Comparison of ENCODE assay signal across 10 mouse cellular contexts in genomic region chr9:80166425-80166824, GRCm38 (mm10). TPM values are rescaled to one million over a fixed set of nuclear protein-coding genes. Genes with fewer than 3 reads are reported as not detected.
DNase-seq lines count a peak whose midpoint lies in the region; ATAC-seq and TF ChIP-seq lines count a peak whose summit lies in the region.
"Had no signal": no experiment of that assay in that cellular context is flagged by ENCODE, and none has a peak within 500 bp of the region (broad histone marks: within the 10 kb centered on the region; RNA-seq: fewer than 3 reads in every experiment).

No protein-coding gene starts in this region.

- H3K27ac ChIP-seq in heart, embryonic 14.5 days (replicated peaks in 1 of 2; ENCODE audit: control insufficient read depth in 1 of 2, insufficient read depth in 1 of 2, low read depth in 2 of 2, low read length in 2 of 2), result no peak overlapping the region
- peak overlapping the region; percentile 60 for H3K27ac ChIP-seq in intestine, embryonic 16.5 days (ENCODE audit: low read length)
- no peak overlapping the region for H3K27ac ChIP-seq in neural tube, embryonic 15.5 days (replicated peaks)
- H3K27ac ChIP-seq: macrophage had no signal

- peak overlapping the region; percentile 89 for H3K9ac ChIP-seq in heart, embryonic 14.5 days (ENCODE audit: low read length)
- H3K9ac ChIP-seq in intestine, embryonic 16.5 days (ENCODE audit: low read depth, low read length), result peak overlapping the region; percentile 46; the same call in 1 of the 2 replicates
- H3K9ac ChIP-seq in neural tube, embryonic 15.5 days (replicated peaks), result no peak overlapping the region

- peak overlapping the region; percentile 70 for H3K4me2 ChIP-seq in heart, embryonic 14.5 days (ENCODE audit: low read length)
- H3K4me2 ChIP-seq in intestine, embryonic 16.5 days (ENCODE audit: low read depth, low read length), result peak overlapping the region; percentile 70
- H3K4me2 ChIP-seq in neural tube, embryonic 15.5 days, result peak overlapping the region; percentile 90

- no peaks in the 10 kb centered on the region for H3K4me1 ChIP-seq in lung, adult 2 months (ENCODE audit: control insufficient read depth, insufficient read depth, low read length)
- H3K4me1 ChIP-seq in heart, embryonic 14.5 days (ENCODE audit: control insufficient read depth in 2 of 2, insufficient read depth in 2 of 2, low read length in 2 of 2), result peaks cover 0 to 9% of the 10 kb centered on the region in 2 experiments; a peak in 2 of 4 replicates
- peaks cover 2% of the 10 kb centered on the region; the same call in 1 of the 2 replicates for H3K4me1 ChIP-seq in intestine, embryonic 16.5 days (ENCODE audit: control insufficient read depth, insufficient read depth, low read length)
- peaks cover 5% of the 10 kb centered on the region for H3K4me1 ChIP-seq in neural tube, embryonic 15.5 days

- intact Hi-C loops in left cerebral cortex, postnatal 4 days (cut with DNase I), result no loop called here

- H3K4me3 ChIP-seq in lung, adult 2 months (replicated peaks; ENCODE audit: extremely low read depth, low read depth, low read length), result peak overlapping the region; percentile 54
- H3K4me3 ChIP-seq in heart, embryonic 14.5 days (ENCODE audit: control insufficient read depth in 1 of 2, insufficient read depth in 1 of 2, low read depth in 1 of 2, low read length in 2 of 2), result peak overlapping the region in 1 of 2 experiments; percentile 77; a peak in 2 of 4 replicates
- H3K4me3 ChIP-seq in intestine, embryonic 16.5 days (ENCODE audit: low read length), result peak overlapping the region; percentile 92
- peak overlapping the region; percentile 14; the same call in 1 of the 2 replicates for H3K4me3 ChIP-seq in neural tube, embryonic 15.5 days (replicated peaks)

- no peaks in the 10 kb centered on the region for H3K9me3 ChIP-seq in heart, embryonic 14.5 days (ENCODE audit: control insufficient read depth, low read length)
- H3K9me3 ChIP-seq in intestine, embryonic 16.5 days (ENCODE audit: control insufficient read depth, low read length), result no peaks in the 10 kb centered on the region
- no peaks in the 10 kb centered on the region for H3K9me3 ChIP-seq in neural tube, embryonic 15.5 days (replicated peaks)

- no peak for TF ChIP-seq POLR2A in lung, adult 2 months (IDR thresholded peaks at IDR 0.05; ENCODE audit: borderline replicate concordance, extremely low read depth, low read depth, low read length)

- no peak for ATAC-seq in heart, embryonic 14.5 days (ENCODE audit: insufficient number of reproducible peaks, insufficient read depth, low FRiP score, low read depth)
- ATAC-seq in intestine, embryonic 16.5 days, result no peak
- no peak for ATAC-seq in neural tube, embryonic 15.5 days (ENCODE audit: low FRiP score)

- TF ChIP-seq CTCF in lung, adult 2 months (IDR thresholded peaks at IDR 0.05; ENCODE audit: insufficient read depth, low read length), result no peak

- H3K27me3 ChIP-seq in heart, embryonic 14.5 days (ENCODE audit: control insufficient read depth, insufficient read depth, low read length), result no peaks in the 10 kb centered on the region
- H3K27me3 ChIP-seq in intestine, embryonic 16.5 days (replicated peaks; ENCODE audit: control insufficient read depth, insufficient read depth, low read length), result no peaks in the 10 kb centered on the region
- no peaks in the 10 kb centered on the region for H3K27me3 ChIP-seq in neural tube, embryonic 15.5 days (replicated peaks)

- 39% methylated on average over 6 of the region's 6 CpGs for WGBS in lung, adult 2 months
- 74% methylated on average over 6 of the region's 6 CpGs for WGBS in heart, embryonic 14.5 days
- WGBS in intestine, embryonic 16.5 days, result 17% methylated on average over 6 of the region's 6 CpGs
- 76% methylated on average over 6 of the region's 6 CpGs for WGBS in neural tube, embryonic 15.5 days

- DNase-seq in lung, adult 2 months, result no peak
- DNase-seq in lung, postnatal 25 days (ENCODE audit: low spot score), result no peak
- no peak for DNase-seq in left cerebral cortex, postnatal 4 days
- DNase-seq in right cerebral cortex, postnatal 10 days (ENCODE audit: low spot score in 2 of 2), result no peak
- DNase-seq in thymus, postnatal 14 days, result no peak
- DNase-seq: embryo, embryonic 11 days had no signal

- no peaks in the 10 kb centered on the region for H3K36me3 ChIP-seq in heart, embryonic 14.5 days (ENCODE audit: control insufficient read depth, insufficient read depth, low read length)
- no peaks in the 10 kb centered on the region for H3K36me3 ChIP-seq in intestine, embryonic 16.5 days (ENCODE audit: control insufficient read depth, insufficient read depth, low read length)
- no peaks in the 10 kb centered on the region for H3K36me3 ChIP-seq in neural tube, embryonic 15.5 days

RNA-seq across cellular contexts. Expression of gene Myo6, which starts 1.6 kb away (rescaled TPM):
- 21.7 and 25.1 TPM in 2 replicates for polyA plus RNA-seq in lung, adult 2 months (2012; rRNA removed)
- polyA plus RNA-seq in heart, embryonic 14.5 days (2014; fragmentation: Nextera tagmentation; extraction: Ambion mirVana), result 14.7 and 15.2 TPM in 2 replicates
- 72.7 and 77.2 TPM in 2 replicates for polyA plus RNA-seq in intestine, embryonic 16.5 days (2015; fragmentation: Nextera tagmentation; extraction: Ambion mirVana)
- polyA plus RNA-seq in neural tube, embryonic 15.5 days (2015; fragmentation: Nextera tagmentation; extraction: Ambion mirVana), result 18.1 and 25.7 TPM in 2 replicates
- 10 to 100 TPM; 41.7 to 41.8 TPM for total RNA-seq in left cerebral cortex, postnatal 4 days (2021)
